Comparison of ENCODE assay signal across 16 mouse cellular contexts in genomic region chr3:123058832-123059231, GRCm38 (mm10). TPM values are rescaled to one million over a fixed set of nuclear protein-coding genes. Genes with fewer than 3 reads are reported as not detected.
"Had no signal": no experiment of that assay in that cellular context is flagged by ENCODE, and none has a peak within 500 bp of the region (broad histone marks: within the 10 kb centered on the region; RNA-seq: fewer than 3 reads in every experiment).

No protein-coding gene starts in this region.

- H3K4me2 ChIP-seq: hindbrain, embryonic 15.5 days; limb, embryonic 15.5 days; liver, embryonic 13.5 days; midbrain, embryonic 11.5 days; midbrain, embryonic 15.5 days; neural tube, embryonic 12.5 days had no signal

- H3K9me3 ChIP-seq: hindbrain, embryonic 15.5 days; limb, embryonic 15.5 days; liver, embryonic 13.5 days; megakaryocyte, embryonic 14.5 days; midbrain, embryonic 15.5 days; neural tube, embryonic 12.5 days had no signal

- H3K9ac ChIP-seq: hindbrain, embryonic 15.5 days; limb, embryonic 15.5 days; liver, embryonic 13.5 days; liver, postnatal 0 days; midbrain, embryonic 15.5 days; neural tube, embryonic 12.5 days had no signal

- H3K4me1 ChIP-seq: hindbrain, embryonic 15.5 days; liver, embryonic 13.5 days; megakaryocyte, embryonic 14.5 days; midbrain, embryonic 15.5 days; neural tube, embryonic 12.5 days had no signal

- DNase-seq: kidney, adult 8-10 months; kidney, postnatal 4 days; liver, embryonic 13.5 days; liver, postnatal 0 days; spleen, adult 18-20 months; thymus, adult 18-20 months; thymus, postnatal 14 days had no signal

- H3K36me3 ChIP-seq: hindbrain, embryonic 15.5 days; limb, embryonic 15.5 days; liver, embryonic 13.5 days; midbrain, embryonic 15.5 days; neural tube, embryonic 12.5 days had no signal

- H3K27me3 ChIP-seq: hindbrain, embryonic 15.5 days; limb, embryonic 15.5 days; liver, embryonic 13.5 days; megakaryocyte, embryonic 14.5 days; midbrain, embryonic 15.5 days; neural tube, embryonic 12.5 days had no signal

- H3K27ac ChIP-seq: hindbrain, embryonic 15.5 days; kidney, postnatal 0 days; left cerebral cortex, adult 2 months; limb, embryonic 15.5 days; liver, embryonic 13.5 days; macrophage; midbrain, embryonic 15.5 days; neural tube, embryonic 12.5 days had no signal

- ATAC-seq: liver, postnatal 0 days; midbrain, embryonic 15.5 days had no signal

- H3K4me3 ChIP-seq: hindbrain, embryonic 15.5 days; left cerebral cortex, adult 2 months; limb, embryonic 15.5 days; liver, embryonic 13.5 days; megakaryocyte, embryonic 14.5 days; midbrain, embryonic 15.5 days; neural tube, embryonic 12.5 days had no signal

RNA-seq across cellular contexts. Expression of gene Myoz2, which starts 24.0 kb away (rescaled TPM):
- polyA plus RNA-seq: kidney, postnatal 0 days; macrophage; midbrain, embryonic 11.5 days; midbrain, embryonic 15.5 days had no signal
